Mouse (Mus musculus): Measurements from ENCODE around the gene Sept4. TPM values are rescaled to one million over a fixed set of nuclear protein-coding genes. Genes with fewer than 3 reads are reported as not detected.
A peak's percentile ranks its signal among the peaks of the same experiment; 100 is the strongest.

Gene Sept4
- total and polyA plus RNA-seq, 2 experiments from 2014 or later: 20.6 to 49.1 TPM

- H3K36me3 ChIP-seq (replicated peaks; ENCODE audit: control insufficient read depth, insufficient read depth, low read length): no peaks in the 10 kb centered on the region
- H3K4me2 ChIP-seq (ENCODE audit: low read depth, low read length): peak overlapping the region; percentile 70
- peak; percentile 97 for ATAC-seq (ENCODE audit: insufficient read depth, low read depth)
- no peaks in the 10 kb centered on the region for H3K27me3 ChIP-seq (ENCODE audit: control insufficient read depth, insufficient read depth, low read length)
- H3K27ac ChIP-seq (ENCODE audit: low read depth): peak overlapping the region; percentile 67
- peak overlapping the region; percentile 49 for H3K4me3 ChIP-seq (ENCODE audit: low read depth, low read length)
- TF ChIP-seq EP300 (IDR thresholded peaks at IDR 0.05; ENCODE audit: low read depth): no peak
- no peak for TF ChIP-seq CTCF (IDR thresholded peaks at IDR 0.05; ENCODE audit: low read depth)
- no peaks in the 10 kb centered on the region for H3K9me3 ChIP-seq (replicated peaks; ENCODE audit: control insufficient read depth, low read length)
- H3K4me1 ChIP-seq (ENCODE audit: control insufficient read depth, insufficient read depth): peaks cover 3% of the 10 kb centered on the region; the same call in 1 of the 2 replicates
- 1% methylated on average over 29 of the region's 29 CpGs for WGBS
- DNase-seq (ENCODE audit: low spot score): peak; percentile 58
- H3K9ac ChIP-seq (replicated peaks; ENCODE audit: low read depth, low read length): peak overlapping the region; percentile 72
These were observed 70.5 kb downstream of the Sept4 start for GRCm38 (mm10) chr11:87639206-87639605.

Other genes with a start within 250 kb of the Sept4 start
- 10.3 and 19.9 TPM in 2 replicates for gene Ppm1e, start 209.9 kb upstream of the Sept4 start, total RNA-seq (2014; rRNA removed; ENCODE audit: low replicate concordance)
- 3.5 and 4.3 TPM in 2 replicates for gene Ppm1e, start 209.9 kb upstream of the Sept4 start, polyA plus RNA-seq (2015; fragmentation: Nextera tagmentation; extraction: Ambion mirVana)
- 3.7 and 6.9 TPM in 2 replicates for gene Rad51c, start 163.9 kb upstream of the Sept4 start, total RNA-seq (2014; rRNA removed; ENCODE audit: low replicate concordance)
- 4.7 and 5.2 TPM in 2 replicates for gene Rad51c, start 163.9 kb upstream of the Sept4 start, polyA plus RNA-seq (2015; fragmentation: Nextera tagmentation; extraction: Ambion mirVana)
- 0.04 and 0.46 TPM in 2 replicates for gene Tex14, start 163.8 kb upstream of the Sept4 start, total RNA-seq (2014; rRNA removed; ENCODE audit: low replicate concordance)
- 0.22 TPM in 1 of 2 replicates, not detected in the other for gene Tex14, start 163.8 kb upstream of the Sept4 start, polyA plus RNA-seq (2015; fragmentation: Nextera tagmentation; extraction: Ambion mirVana)
- not detected in 2 replicates for gene Gm11492, start 2.2 kb upstream of the Sept4 start, total RNA-seq (2014; rRNA removed; ENCODE audit: low replicate concordance)
- not detected in 2 replicates for gene Gm11492, start 2.2 kb upstream of the Sept4 start, polyA plus RNA-seq (2015; fragmentation: Nextera tagmentation; extraction: Ambion mirVana)
- gene Mtmr4, start 23.3 kb downstream of the Sept4 start, total RNA-seq (2014; rRNA removed; ENCODE audit: low replicate concordance): 12.4 and 17.3 TPM in 2 replicates
- 6.0 and 7.0 TPM in 2 replicates for gene Mtmr4, start 23.3 kb downstream of the Sept4 start, polyA plus RNA-seq (2015; fragmentation: Nextera tagmentation; extraction: Ambion mirVana)
- not detected in 2 replicates for gene Hsf5, start 48.3 kb downstream of the Sept4 start, total RNA-seq (2014; rRNA removed; ENCODE audit: low replicate concordance)
- gene Hsf5, start 48.3 kb downstream of the Sept4 start, polyA plus RNA-seq (2015; fragmentation: Nextera tagmentation; extraction: Ambion mirVana): 0.03 TPM in 1 of 2 replicates, not detected in the other
- gene Rnf43, start 93.8 kb downstream of the Sept4 start, total RNA-seq (2014; rRNA removed; ENCODE audit: low replicate concordance): 0.19 and 0.73 TPM in 2 replicates
- 0.25 and 0.48 TPM in 2 replicates for gene Rnf43, start 93.8 kb downstream of the Sept4 start, polyA plus RNA-seq (2015; fragmentation: Nextera tagmentation; extraction: Ambion mirVana)
- gene Supt4a, start 168.6 kb downstream of the Sept4 start, total RNA-seq (2014; rRNA removed; ENCODE audit: low replicate concordance): 50.3 and 73.7 TPM in 2 replicates
- gene Supt4a, start 168.6 kb downstream of the Sept4 start, polyA plus RNA-seq (2015; fragmentation: Nextera tagmentation; extraction: Ambion mirVana): 101 and 104 TPM in 2 replicates
- gene Tspoap1, start 191.6 kb downstream of the Sept4 start, total RNA-seq (2014; rRNA removed; ENCODE audit: low replicate concordance): 1.6 TPM in 1 of 2 replicates, not detected in the other
- 0.12 TPM in 1 of 2 replicates, not detected in the other for gene Tspoap1, start 191.6 kb downstream of the Sept4 start, polyA plus RNA-seq (2015; fragmentation: Nextera tagmentation; extraction: Ambion mirVana)
- gene Mpo, start 224.7 kb downstream of the Sept4 start, total RNA-seq (2014; rRNA removed; ENCODE audit: low replicate concordance): 0.46 and 2.6 TPM in 2 replicates
- gene Mpo, start 224.7 kb downstream of the Sept4 start, polyA plus RNA-seq (2015; fragmentation: Nextera tagmentation; extraction: Ambion mirVana): 0.26 and 0.36 TPM in 2 replicates